Mouse (Mus musculus) adrenal gland, adult 8-10 months (tissue): ENCODE results near the gene Eif2b5. TPM values are rescaled to one million over a fixed set of nuclear protein-coding genes. Genes with fewer than 3 reads are reported as not detected.
A peak's percentile ranks its signal among the peaks of the same experiment; 100 is the strongest.

ENCODE experiments used
- DNase-seq: peaks from one replicate; pipeline ENCODE4 v3.0.0; 2022
- total RNA-seq, 4 experiments: library from RNA; stranded (reverse); gene quantifications; 2 replicates each; pipeline ENCODE4 v1.2.4; 2022

The Eif2b5 gene
- total RNA-seq, 4 experiments from 2014 or later: 62.4 to 72.6 (median 66.0) TPM

- DNase-seq: no peak
Measured at GRCm38 (mm10) chr16:20537601-20538320, 39.1 kb downstream of the Eif2b5 start.

DNA sequence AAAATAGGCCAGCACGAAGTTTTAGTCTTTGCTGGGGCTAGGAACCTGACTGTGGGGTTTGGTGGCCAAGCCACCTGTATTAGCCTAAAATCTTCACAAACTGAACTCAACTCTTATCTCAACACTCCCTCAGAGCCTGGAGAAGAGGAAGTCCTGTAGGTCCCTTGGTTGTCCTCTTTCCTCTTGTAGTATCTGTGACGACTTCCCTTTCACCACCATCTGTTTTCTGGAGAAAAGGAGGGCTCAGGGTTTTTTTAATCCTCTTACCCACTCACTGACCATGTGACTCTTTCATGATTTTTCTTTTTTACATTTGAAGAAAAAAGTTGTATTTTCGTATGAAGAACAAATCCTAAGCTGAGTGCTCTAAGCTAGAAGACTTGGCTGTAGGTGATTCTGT, 41.0 kb downstream of the Eif2b5 start:
- no peak for DNase-seq

GRCm38 (mm10) chr16:20540438-20540837, 41.8 kb downstream of the Eif2b5 start:
- peak; percentile 38 for DNase-seq

DNA sequence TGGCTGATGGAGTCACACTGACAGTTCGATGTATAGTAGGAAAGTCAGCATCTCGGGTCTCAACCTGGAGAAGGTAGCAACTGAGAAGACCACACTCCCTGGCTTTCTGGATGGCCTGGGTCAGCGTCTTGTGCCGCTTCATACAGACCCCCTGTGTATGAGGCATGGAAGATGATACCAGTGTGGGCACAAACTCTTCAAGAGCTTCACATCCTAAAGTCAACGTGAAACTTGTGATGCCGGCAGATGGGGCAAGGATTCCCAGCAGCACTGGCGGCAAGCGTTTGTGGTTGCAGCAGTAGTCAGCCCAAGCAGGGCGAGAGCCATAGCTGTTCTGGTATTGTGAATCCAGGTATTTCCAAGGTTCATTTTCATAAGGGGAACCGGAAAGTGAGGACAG, 47.1 kb downstream of the Eif2b5 start:
- DNase-seq: no peak

GRCm38 (mm10) chr16:20547423-20547822, 48.8 kb downstream of the Eif2b5 start:
- DNase-seq: no peak

DNA sequence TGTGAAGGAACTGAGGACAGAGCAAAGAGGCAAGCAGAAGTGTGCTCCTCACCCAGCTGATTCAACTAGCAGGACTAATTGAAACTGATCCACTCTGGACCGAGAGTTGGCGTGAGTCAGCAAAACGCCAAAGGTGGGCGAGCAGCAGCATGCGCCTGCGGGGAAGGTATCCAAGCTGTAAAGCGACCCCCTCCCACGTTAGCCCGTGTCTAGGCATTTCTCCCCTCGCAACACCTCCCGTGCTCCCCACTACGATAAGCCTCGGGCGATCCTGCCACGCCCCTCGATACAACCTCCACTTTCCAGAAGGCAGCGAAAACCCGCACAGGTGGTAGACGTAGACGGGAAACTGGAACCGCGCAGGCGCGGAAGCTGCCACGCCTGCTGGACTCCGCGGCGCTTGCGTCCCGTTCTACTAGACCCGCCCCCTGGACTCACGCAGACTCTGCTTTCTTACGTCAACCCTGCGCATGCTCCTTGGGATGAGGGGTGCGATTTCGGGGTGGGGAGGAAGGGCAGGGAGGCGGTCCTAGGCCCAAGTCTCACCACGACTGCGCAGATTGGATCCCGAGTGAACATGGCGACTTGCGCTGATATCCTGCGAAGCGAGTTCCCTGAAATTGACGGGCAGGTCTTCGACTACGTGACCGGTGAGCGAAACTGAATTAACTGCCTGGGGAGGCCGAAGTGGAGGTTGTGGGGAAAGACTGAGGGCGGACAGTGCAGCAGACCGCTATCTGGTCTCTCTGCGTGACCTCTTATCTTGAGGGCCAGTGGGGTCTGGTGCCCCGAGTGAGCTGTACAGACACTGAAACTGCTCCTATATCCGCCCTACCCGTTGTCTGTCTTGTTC, 49.7 kb downstream of the Eif2b5 start, which contains the start of gene Abcf3:
TSS of gene Abcf3 (plus strand) at position 482 of the 853 bp plus-strand sequence.
- peak; percentile 99 for DNase-seq

DNA sequence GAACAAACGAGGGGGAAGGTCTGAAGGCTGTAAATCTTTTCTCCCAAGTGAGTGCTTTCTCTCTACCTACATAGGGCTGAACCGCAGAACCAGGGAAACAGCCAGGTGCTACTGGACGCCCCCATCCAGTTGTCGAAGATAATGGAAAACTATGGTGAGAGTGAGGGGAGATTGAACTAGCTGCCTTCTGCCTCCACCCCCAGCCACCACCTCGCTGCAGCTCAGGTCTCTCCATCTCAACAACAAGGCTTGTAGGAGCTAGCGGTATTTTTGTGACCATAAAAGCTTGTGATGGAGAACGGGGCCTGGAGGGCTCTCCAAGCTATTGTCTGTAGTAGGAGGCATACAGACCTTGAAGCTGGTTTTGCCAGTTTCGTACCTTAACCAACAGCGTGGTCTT, 50.5 kb downstream of the Eif2b5 start:
- no peak for DNase-seq

- DNase-seq: no peak
Measured at GRCm38 (mm10) chr16:20551691-20552090, 53.1 kb downstream of the Eif2b5 start.

- no peak for DNase-seq
Measured at GRCm38 (mm10) chr16:20552594-20552993, 54.0 kb downstream of the Eif2b5 start.

- DNase-seq: no peak
Measured at GRCm38 (mm10) chr16:20555000-20555399, 56.4 kb downstream of the Eif2b5 start.

GRCm38 (mm10) chr16:20557381-20557780, 58.8 kb downstream of the Eif2b5 start:
- no peak for DNase-seq

Other genes starting within 250 kb of the Eif2b5 start
- 100 to 1,000 TPM; 115 to 145 (median 120) TPM for gene Parl, start 196.4 kb upstream of the Eif2b5 start, total RNA-seq
- 1 to 10 TPM in 1 of 4 experiments, under 1 TPM in 2, not detected in 1; 0.38 to 2.6 (median 0.65) TPM for gene Cyp2ab1, start 173.4 kb upstream of the Eif2b5 start, total RNA-seq
- gene Abcc5, start 72.4 kb upstream of the Eif2b5 start, total RNA-seq: 100 to 1,000 TPM in 2 of 4 experiments, 10 to 100 TPM in 2; 74.2 to 148 (median 106) TPM
- 10 to 100 TPM; 34.1 to 55.2 (median 45.5) TPM for gene Dvl3, start 18.2 kb downstream of the Eif2b5 start, total RNA-seq
- 100 to 1,000 TPM; 273 to 406 (median 325) TPM for gene Ap2m1, start 36.7 kb downstream of the Eif2b5 start, total RNA-seq
- gene Abcf3, start 49.8 kb downstream of the Eif2b5 start, total RNA-seq: 100 to 1,000 TPM in 2 of 4 experiments, 10 to 100 TPM in 2; 80.8 to 118 (median 97.5) TPM
- 1 to 10 TPM in 3 of 4 experiments, under 1 TPM in 1; 0.87 to 4.9 (median 2.7) TPM for gene Vwa5b2, start 90.7 kb downstream of the Eif2b5 start, total RNA-seq
- gene Eef1akmt4, start 112.8 kb downstream of the Eif2b5 start, total RNA-seq: 1 to 10 TPM; 7.3 to 9.5 (median 8.8) TPM
- gene Gm49333, start 112.8 kb downstream of the Eif2b5 start, total RNA-seq: not detected
- 10 to 100 TPM; 22.3 to 30.0 (median 25.4) TPM for gene Alg3, start 112.9 kb downstream of the Eif2b5 start, total RNA-seq
- gene Camk2n2, start 122.5 kb downstream of the Eif2b5 start, total RNA-seq: 10 to 100 TPM; 28.9 to 62.9 (median 41.8) TPM
- 10 to 100 TPM; 11.0 to 45.0 (median 23.8) TPM for gene Ece2, start 131.0 kb downstream of the Eif2b5 start, total RNA-seq
- gene Psmd2, start 152.8 kb downstream of the Eif2b5 start, total RNA-seq: 100 to 1,000 TPM; 261 to 301 (median 279) TPM
- 100 to 1,000 TPM; 347 to 386 (median 375) TPM for gene Eif4g1, start 169.5 kb downstream of the Eif2b5 start, total RNA-seq
- 10 to 100 TPM; 15.1 to 24.4 (median 19.7) TPM for gene Fam131a, start 194.4 kb downstream of the Eif2b5 start, total RNA-seq
- 10 to 100 TPM; 44.3 to 56.0 (median 51.0) TPM for gene Polr2h, start 218.8 kb downstream of the Eif2b5 start, total RNA-seq
- 10 to 100 TPM; 44.5 to 52.2 (median 47.6) TPM for gene Clcn2, start 218.9 kb downstream of the Eif2b5 start, total RNA-seq
- 10 to 100 TPM; 10.2 to 30.3 (median 20.0) TPM for gene Chrd, start 234.3 kb downstream of the Eif2b5 start, total RNA-seq
- 1 to 10 TPM; 2.3 to 3.1 (median 2.7) TPM for gene Thpo, start 235.7 kb downstream of the Eif2b5 start, total RNA-seq